Mouse (Mus musculus): ENCODE results near the gene Dzip1.

GRCm38 (mm10) chr14:118850696-118851035 lies 74.6 kb downstream of the Dzip1 start:
- TF ChIP-seq CTCF (IDR thresholded peaks at IDR 0.05; ENCODE audit: low read depth), result no peak
- TF ChIP-seq EP300 (IDR thresholded peaks at IDR 0.05; ENCODE audit: low read depth), result no peak
